Mouse (Mus musculus) brain, adult 2 months (tissue): ENCODE results near the gene Espn.

Source experiments
- DNase-seq: peaks from one replicate; pipeline ENCODE4 v3.0.0; 2011; ENCODE audit warnings: low read depth, low spot score

The Espn gene

DNA sequence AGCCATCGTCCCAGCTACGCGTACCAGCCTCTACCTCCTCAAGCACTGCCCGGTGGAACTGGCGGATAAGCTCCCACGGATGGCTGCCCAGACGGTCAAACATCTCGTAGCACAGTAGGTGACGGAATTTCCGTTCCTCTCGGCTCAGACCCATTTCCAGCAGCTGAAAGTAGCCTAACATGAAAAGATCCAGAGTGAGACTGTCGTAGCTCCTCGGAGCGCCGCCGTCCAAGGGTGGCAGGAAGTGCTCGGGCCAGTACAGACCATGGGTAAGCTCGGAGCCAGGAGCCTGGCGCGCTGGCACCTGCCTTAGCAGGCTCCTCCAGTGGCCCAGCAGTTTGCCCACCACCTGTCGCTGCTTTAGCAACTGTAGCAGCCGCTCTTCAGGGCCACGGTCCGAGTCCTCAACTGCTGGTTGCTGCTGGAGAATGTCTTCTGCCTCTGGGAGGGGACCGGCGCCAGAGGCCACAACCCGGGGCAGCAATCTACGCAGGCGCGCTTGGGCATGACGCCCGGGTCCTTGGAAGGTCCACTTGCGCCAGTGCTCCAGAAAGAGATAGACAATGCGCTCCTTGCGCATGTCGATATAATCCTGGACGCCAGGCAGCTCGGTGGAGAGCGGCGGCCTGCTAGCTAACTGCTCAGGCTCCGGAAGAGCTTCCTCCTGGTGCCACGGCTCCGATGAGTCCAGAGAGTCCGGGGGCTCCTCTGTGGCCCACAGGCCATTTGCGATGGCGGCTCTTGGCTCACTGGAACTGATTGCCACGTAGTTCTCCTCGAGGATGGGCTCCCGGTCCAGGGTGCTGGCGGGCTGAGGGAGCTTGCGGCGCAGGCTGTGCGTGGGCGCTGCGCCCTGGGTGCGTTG, 26.8 kb downstream of the Espn start:
- DNase-seq = peak; percentile 64

DNA sequence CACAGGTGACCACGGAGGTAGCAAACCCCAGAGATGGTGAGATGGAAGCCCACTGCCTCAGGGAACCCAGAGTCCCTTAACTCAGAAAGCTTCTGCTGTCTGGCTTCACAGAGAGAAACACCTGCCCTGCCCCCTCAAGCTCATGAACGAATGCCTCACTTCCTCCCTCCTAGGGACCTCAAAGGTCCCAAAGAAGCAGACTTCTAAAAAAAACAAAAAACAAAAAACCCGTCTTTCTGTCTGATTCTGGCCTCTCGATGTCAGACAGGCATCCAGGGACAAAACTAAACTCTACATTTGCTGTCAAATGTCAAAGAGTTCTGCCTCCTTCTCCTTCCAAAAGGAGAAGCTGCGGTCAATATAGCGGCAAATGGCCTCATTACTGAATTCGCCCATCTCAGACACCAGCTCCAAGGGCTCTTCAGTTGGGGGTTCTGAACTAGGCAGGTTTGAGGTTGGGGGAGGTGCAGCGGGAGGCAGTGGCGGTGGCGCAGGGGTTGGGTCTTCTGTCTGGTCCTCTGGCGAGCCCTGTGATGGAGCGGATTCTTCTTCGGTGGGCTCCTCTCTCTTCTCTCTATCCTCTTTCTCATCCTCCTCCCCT, 27.7 kb downstream of the Espn start:
- no peak for DNase-seq

DNA sequence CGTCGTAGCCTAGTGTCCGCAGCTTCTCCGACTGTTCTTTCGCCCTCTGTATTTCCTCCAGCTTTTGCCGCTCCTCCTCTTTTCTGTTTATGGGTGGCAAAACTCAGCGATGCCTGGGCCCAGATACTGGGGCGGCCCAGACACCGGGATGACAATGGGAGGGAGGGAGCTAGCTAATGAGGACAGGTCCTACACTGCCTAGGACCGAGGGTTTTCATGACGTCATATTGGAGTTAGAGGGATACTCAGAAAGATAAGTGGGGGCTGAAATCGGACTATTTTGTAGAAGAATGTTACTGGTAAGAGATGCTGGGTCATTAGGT, 31.0 kb downstream of the Espn start:
- DNase-seq = no peak

DNA sequence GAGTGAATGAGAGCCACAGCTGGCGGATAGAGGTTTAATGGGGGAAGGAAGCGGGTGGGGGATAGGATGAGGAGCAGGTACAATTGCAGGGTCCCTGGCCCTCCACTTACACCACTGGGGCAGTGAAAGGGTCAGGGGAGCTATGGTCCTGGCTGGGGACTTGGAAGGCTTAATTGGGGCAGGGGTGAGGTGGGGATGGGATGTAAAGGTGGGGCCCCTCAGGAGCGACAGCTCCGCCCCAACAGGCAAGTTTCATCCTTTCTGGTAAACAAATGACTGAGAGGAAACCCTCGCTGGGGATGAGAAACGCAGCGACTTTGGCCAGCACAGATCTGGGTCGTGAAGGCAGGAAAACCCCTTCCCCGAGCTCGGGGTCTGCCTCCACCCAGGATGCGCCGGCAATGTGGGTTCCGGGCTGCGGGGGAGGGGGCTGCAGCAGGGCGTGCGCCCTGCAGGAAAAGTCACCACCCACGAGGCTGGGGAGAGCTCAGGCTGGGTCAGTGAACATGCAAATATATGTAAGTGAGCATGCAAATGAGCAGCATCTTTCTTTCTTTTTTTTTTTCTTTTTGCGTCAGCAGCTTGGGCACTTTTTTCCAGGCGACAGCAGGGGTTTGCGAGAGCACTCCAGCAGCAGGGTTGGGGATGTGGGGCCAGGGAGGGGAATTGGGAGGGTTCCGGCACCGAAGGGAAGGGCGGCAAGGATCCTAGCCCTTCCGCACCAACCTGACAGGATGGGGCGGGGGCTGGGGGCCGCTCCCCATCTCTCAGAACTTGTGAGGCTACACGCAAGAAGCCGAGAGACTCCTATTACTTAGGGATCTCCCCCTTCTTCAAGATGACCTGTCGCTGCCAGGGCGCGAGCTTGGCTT, 31.6 kb downstream of the Espn start:
- peak; percentile 48 for DNase-seq

DNA sequence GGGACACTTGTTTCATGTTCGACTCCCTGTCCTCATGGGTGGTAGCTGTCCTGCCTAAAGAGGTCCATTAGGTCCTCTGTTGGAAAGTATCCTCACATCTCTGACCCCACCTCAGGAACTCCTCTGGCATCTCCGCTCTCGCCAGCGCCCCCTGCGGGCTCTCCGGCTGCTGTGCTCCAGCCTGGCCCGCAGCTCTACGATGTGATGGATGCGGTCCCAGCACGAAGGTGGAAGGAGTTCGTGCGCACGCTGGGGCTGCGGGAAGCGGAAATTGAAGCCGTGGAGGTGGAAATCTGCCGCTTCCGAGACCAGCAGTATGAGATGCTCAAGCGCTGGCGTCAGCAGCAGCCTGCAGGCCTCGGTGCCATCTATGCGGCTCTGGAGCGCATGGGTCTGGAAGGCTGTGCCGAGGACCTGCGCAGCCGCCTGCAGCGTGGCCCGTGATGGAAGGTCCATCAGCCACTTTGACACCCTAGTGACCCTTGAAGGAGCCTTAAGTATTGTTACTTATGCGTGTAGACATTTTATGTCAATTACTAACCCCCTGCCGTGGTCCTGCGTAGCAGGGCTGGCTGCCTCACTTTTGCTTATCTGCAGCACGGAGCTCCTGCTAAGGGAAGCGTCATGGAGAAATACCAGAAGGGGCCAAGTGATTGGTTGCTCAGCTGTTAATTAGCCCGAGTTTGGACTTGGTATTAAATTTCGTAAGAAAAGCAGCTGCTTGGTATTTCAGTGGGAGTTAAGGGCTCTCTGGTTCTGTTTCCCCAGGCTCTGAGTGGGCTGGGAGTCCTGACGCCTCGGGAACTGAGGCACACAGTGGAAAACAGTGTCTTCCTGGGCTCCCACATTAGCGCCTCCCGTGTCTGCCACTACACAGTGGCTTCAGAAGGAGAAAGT, 32.5 kb downstream of the Espn start:
- DNase-seq = peak; percentile 59

DNA sequence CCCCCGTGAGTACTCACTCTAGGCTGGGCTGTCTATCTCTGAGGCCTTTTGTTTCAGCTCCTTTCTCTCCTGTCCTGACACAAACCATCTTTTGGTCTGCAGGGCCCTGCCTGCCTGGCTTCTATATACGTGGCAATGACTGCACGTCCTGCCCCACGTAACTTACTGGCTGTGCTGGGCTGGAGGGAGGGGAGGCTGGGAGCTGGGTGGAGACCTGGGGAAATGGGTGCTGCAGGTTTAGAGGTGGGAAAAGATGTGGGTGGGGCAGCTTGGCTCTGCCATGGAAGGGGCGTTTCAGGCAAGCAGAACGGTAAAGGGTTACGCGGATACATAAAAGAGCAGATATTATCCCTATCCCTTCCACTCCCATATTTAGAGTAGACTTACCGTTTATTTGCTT, 34.6 kb downstream of the Espn start:
- DNase-seq = no peak

DNA sequence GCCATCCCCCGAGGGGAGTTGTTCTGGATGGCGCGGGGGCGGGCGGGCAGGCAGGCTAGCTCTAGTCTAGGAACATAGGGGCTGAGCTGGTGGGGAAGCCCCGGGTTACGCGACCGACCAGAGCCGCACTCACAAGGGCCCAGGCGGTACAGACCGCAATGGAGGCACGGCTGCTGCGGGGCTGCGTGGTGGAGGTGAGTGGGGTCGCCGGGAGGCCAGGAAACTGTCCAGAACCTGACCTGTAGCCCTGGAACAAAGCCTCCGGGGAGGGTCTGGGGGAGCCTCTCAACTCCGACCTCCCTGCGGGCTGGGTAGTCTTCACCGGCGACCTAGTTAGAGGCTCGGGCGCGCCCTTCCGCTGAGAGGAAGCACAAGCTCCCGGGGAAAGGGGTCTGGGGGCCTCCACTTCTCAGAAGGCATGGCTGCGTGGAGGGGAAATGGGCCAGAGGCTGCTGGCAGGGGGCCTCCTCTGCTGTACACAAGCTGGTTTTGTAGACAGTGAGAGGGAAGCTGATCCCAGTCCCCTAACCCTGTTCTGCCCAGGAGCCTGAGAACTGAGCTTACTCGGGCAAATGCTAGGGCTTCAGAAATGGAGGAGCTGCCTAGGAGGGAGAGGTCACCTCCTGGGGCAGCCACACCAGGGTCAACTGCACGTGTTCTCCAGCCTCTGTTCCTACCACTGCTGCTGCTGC, 36.1 kb downstream of the Espn start, which contains the start of gene Tnfrsf25:
Gene Tnfrsf25 (plus strand): TSS at position 14 of the 692 bp plus-strand sequence.
- no peak for DNase-seq

- DNase-seq = no peak
Observed at GRCm38 (mm10) chr4:152114080-152114479, 38.1 kb downstream of the Espn start.

DNA sequence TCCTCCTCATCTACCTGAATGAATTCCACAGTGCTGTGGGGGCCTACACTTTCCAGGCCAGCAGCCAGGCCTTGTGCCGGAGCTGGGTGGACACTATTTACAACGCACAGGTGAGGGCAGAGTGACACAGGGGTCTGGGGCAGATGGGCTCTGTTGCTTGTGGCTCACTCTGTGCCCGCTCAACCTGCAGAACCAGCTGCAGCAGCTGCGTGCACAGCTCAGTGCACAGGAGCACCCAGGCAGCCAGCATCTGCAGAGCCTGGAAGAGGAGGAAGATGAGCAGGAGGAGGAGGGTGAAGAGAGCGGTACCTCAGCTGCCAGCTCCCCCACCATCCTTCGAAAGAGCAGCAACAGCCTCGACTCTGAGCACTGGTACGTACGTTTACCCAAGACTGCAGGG, 39.8 kb downstream of the Espn start:
- peak; percentile 48 for DNase-seq

DNA sequence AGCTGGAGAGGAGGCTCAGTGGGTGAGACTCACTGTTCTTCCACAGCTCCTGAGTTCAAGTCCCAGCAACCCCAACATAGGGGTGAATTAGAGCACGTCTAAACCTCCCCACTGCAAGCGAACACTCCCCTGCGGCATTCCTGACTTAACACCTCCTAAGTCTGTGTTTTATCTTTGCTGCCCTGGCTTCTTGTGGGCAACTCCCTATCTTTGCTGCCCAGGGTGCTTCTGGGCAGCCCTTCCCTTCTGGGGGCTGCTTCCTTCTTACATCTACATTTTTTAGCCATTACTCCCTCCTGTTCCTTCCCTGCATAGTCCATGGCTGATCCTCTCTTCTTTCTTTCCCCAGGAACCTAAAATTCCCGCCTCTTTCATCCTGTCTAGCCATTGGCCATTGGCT, 41.5 kb downstream of the Espn start:
- DNase-seq = no peak

DNA sequence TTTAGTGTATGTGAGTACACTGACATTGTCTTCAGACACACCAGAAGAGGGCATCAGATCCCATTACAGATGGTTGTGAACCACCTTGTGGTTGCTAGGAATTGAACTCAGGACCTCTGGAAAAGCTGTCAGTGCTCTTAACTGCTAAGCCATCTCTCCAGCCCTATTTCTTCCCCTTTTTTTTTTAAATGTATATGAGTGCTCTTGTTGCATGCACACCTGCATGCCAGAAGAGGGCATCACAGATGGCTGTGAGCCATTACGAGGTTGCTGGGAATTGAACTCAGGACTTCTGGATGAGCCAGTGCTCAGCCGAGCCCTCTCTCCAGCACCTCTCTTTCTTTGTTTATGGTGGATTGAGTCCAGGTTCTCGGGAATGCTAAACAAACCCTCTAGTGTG, 42.7 kb downstream of the Espn start:
- DNase-seq = no peak

GRCm38 (mm10) chr4:152108673-152109072, 43.5 kb downstream of the Espn start:
- no peak for DNase-seq

DNA sequence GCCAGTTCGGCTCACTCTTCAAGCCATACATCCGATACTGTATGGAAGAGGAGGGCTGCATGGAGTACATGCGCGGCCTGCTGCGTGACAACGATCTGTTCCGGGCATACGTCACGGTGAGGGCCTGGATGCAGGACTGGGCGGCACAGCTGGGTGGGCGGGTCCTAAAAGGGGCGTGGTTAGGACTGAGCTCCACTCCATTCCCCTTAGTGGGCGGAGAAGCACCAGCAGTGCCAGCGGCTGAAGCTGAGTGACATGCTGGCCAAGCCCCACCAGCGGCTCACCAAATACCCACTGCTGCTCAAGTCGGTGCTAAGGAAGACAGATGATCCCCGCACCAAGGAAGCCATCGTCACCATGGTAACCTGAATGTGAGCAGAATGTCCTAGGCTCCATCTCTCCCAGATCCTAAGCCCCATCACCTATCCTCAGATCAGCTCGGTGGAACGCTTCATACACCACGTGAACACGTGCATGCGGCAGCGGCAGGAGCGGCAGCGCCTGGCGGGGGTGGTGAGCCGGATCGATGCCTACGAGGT, 44.1 kb downstream of the Espn start:
- DNase-seq = peak; percentile 89

DNA sequence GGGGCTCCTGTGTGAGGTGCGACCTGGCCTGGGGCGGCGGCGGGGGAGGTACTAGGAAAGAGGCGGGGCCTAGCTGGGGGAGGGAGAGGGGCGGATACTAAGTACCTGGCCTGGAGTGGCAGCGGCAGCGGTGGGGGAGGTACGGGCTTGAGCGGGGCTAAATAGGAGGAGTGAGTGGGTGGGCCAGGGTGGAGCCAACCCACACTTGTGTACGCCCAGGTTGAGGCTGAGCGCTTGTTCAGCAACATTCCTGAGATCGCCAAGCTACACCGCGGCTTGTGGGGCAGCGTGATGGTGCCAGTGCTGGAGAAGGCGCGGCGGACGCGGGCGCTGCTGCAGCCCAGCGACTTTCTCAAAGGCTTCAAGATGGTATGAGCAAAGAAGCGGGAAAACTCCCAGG, 44.7 kb downstream of the Espn start:
- peak; percentile 40 for DNase-seq

DNA sequence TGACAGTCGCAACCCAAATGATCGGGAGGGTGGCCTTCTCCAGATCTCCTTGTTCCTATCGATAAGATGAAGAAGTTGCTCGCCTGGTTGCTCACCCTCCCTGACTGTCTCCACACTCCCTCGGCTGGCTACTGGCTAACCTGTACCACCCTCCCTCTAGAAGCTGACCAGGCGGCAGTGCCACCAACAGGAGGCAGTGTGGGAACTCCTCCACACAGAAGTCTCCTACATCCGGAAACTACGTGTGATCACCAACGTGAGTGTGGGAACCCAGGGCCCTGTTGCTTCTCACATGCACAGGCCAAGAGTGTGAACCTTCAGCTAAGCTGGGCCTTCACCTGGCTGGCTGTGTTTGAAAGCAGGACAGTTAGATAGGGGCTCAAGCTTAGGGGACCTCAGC, 45.4 kb downstream of the Espn start:
- no peak for DNase-seq

- peak; percentile 76 for DNase-seq
Observed at GRCm38 (mm10) chr4:152103025-152103424, 49.1 kb downstream of the Espn start.

DNA sequence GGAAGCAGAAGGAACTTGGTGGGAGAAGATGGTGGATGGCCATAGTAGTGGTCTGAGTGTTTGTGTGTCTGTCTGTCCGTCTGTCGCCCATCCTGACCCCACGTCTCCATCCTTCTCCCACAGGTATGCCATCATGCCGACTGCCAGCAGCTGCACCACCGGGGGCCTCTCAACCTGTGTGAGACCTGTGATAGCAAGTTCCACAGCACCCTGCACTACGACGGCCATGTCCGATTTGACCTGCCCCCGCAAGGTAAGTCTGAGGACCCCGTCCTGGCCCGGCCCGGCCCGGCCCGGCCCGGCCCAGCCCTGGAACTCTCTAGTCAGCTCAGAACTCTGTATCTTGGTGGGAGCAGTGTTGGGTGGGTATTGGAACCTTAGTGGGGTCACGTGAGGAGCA, 50.2 kb downstream of the Espn start:
- no peak for DNase-seq

GRCm38 (mm10) chr4:152101081-152101653, 51.0 kb downstream of the Espn start:
- DNase-seq = peak; percentile 51

DNA sequence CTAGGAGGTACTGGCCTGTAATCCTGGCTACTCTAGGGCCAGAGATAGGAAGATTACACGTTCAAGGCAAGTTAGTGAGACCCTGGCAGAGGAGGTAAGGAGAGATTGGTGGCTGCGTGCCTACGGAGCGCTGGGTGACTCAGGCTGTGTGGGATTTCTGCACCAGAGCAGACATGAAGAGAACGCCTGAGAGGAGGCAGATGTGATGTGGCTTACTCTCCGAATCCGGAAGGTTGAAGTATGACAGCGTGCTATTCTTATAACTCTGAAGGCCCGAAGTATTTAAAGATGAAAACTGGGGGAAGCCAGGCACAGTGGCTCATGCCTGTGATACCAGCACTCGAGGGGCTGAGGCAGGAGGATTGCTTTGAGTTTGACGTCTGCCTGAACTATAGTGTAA, 51.6 kb downstream of the Espn start:
- DNase-seq = peak; percentile 95
